Mouse (Mus musculus): ENCODE results near the gene Ubtd1. TPM values are rescaled to one million over a fixed set of nuclear protein-coding genes. Genes with fewer than 3 reads are reported as not detected.
A peak's percentile ranks its signal among the peaks of the same experiment; 100 is the strongest.

Gene Ubtd1
- total and polyA plus RNA-seq, 3 experiments = 9.1 to 15.5 TPM; not detected in 1

GRCm38 (mm10) chr19:42004258-42004657 is 22.7 kb downstream of the Ubtd1 start:
- TF ChIP-seq ELF1 (IDR thresholded peaks at IDR 0.05; ENCODE audit: low read depth, low read length) = no peak
- no peak for TF ChIP-seq USF1 (IDR thresholded peaks at IDR 0.05; ENCODE audit: low read depth, low read length)
- TF ChIP-seq TBP (IDR thresholded peaks at IDR 0.05; ENCODE audit: low read depth, low read length) = no peak
- no peak for TF ChIP-seq UBTF (IDR thresholded peaks at IDR 0.05; ENCODE audit: borderline replicate concordance, insufficient read depth, low read depth, low read length)
- TF ChIP-seq CHD2 (IDR thresholded peaks at IDR 0.05; ENCODE audit: low read length) = no peak
- TF ChIP-seq CHD1 (IDR thresholded peaks at IDR 0.05; ENCODE audit: low read depth, low read length) = no peak
- TF ChIP-seq JUND (IDR thresholded peaks at IDR 0.05; ENCODE audit: low read depth, low read length) = no peak
- no peak for TF ChIP-seq ZC3H11A (IDR thresholded peaks at IDR 0.05; ENCODE audit: low read depth, low read length)
- TF ChIP-seq NELFE (IDR thresholded peaks at IDR 0.05; ENCODE audit: low read depth, low read length) = no peak
- no peak for TF ChIP-seq GABPA (IDR thresholded peaks at IDR 0.05; ENCODE audit: low read depth, low read length)
- no peak for TF ChIP-seq MYB (IDR thresholded peaks at IDR 0.05; ENCODE audit: low read depth, low read length)
- no peak for TF ChIP-seq E2F4 (IDR thresholded peaks at IDR 0.05; ENCODE audit: borderline replicate concordance, low read depth, low read length)
- TF ChIP-seq SMC3 (IDR thresholded peaks at IDR 0.05; ENCODE audit: low read depth, low read length) = no peak
- peaks cover 2 to 13% of the 10 kb centered on the region in 2 experiments for H3K4me1 ChIP-seq (ENCODE audit: control insufficient read depth in 1 of 2, insufficient read depth in 2 of 2, low read length in 2 of 2)
- H3K27ac ChIP-seq (ENCODE audit: control insufficient read depth, low read depth, low read length) = no peak overlapping the region
- no peaks in the 10 kb centered on the region for H3K79me2 ChIP-seq (ENCODE audit: control insufficient read depth, insufficient read depth, low read length, poor library complexity)
- H3K27me3 ChIP-seq (ENCODE audit: control insufficient read depth in 1 of 2, insufficient read depth in 2 of 2, low read length in 2 of 2) = no peaks in the 10 kb centered on the region
- H3K36me3 ChIP-seq (ENCODE audit: control insufficient read depth in 1 of 2, insufficient read depth in 2 of 2, low read length in 2 of 2) = peaks cover 0 to 8% of the 10 kb centered on the region in 2 experiments; a peak in 2 of 4 replicates
- no peak for DNase-seq (ENCODE audit: low read depth, low spot score)
- no peak overlapping the region for H3K9ac ChIP-seq (ENCODE audit: control insufficient read depth, low read depth, low read length, poor library complexity, severe bottlenecking)
- H3K4me3 ChIP-seq (ENCODE audit: control insufficient read depth in 1 of 2, insufficient read depth in 1 of 2, low read depth in 2 of 2, low read length in 2 of 2) = no peak overlapping the region
- no peaks in the 10 kb centered on the region for H3K9me3 ChIP-seq (replicated peaks; ENCODE audit: insufficient read depth, low read length)

GRCm38 (mm10) chr19:42005616-42006015 is 24.1 kb downstream of the Ubtd1 start:
- TF ChIP-seq ZKSCAN1 (IDR thresholded peaks at IDR 0.05; ENCODE audit: low read depth, low read length) = no peak
- 0 out of 2 replicates have a peak, but pooled peaks have one; percentile 25 for TF ChIP-seq ELF1 (IDR thresholded peaks at IDR 0.05; ENCODE audit: low read depth, low read length)
- no peak overlapping the region for H3K4me3 ChIP-seq (ENCODE audit: control insufficient read depth in 1 of 2, insufficient read depth in 1 of 2, low read depth in 2 of 2, low read length in 2 of 2)

GRCm38 (mm10) chr19:42006568-42006967 is 25.0 kb downstream of the Ubtd1 start:
- peaks cover 2 to 13% of the 10 kb centered on the region in 2 experiments for H3K4me1 ChIP-seq (ENCODE audit: control insufficient read depth in 1 of 2, insufficient read depth in 2 of 2, low read length in 2 of 2)
- H3K4me3 ChIP-seq (ENCODE audit: control insufficient read depth in 1 of 2, insufficient read depth in 1 of 2, low read depth in 2 of 2, low read length in 2 of 2) = no peak overlapping the region
- H3K9ac ChIP-seq (ENCODE audit: control insufficient read depth, low read depth, low read length, poor library complexity, severe bottlenecking) = no peak overlapping the region
- no peaks in the 10 kb centered on the region for H3K9me3 ChIP-seq (replicated peaks; ENCODE audit: insufficient read depth, low read length)
- H3K27me3 ChIP-seq (ENCODE audit: control insufficient read depth in 1 of 2, insufficient read depth in 2 of 2, low read length in 2 of 2) = no peaks in the 10 kb centered on the region
- TF ChIP-seq CTCF (IDR thresholded peaks at IDR 0.05 in 2 of 3, conservative IDR thresholded peaks at IDR 0.05 in 1 of 3; ENCODE audit: control insufficient read depth in 1 of 3, insufficient read depth in 1 of 3, low read depth in 2 of 3, low read length in 3 of 3, poor library complexity in 1 of 3, severe bottlenecking in 1 of 3) (no peak), ZC3H11A (IDR thresholded peaks at IDR 0.05; ENCODE audit: low read depth, low read length) (no peak), MYB (IDR thresholded peaks at IDR 0.05; ENCODE audit: low read depth, low read length) (no peak), TBP (IDR thresholded peaks at IDR 0.05; ENCODE audit: low read depth, low read length) (no peak), EP300 (IDR thresholded peaks at IDR 0.05; ENCODE audit: low read depth in 1 of 2, low read length in 2 of 2) (no peak), GATA1 (IDR thresholded peaks at IDR 0.05; ENCODE audit: low read depth, low read length) (no peak), NRF1 (IDR thresholded peaks at IDR 0.05; ENCODE audit: insufficient read depth, low read depth, low read length, poor library complexity, severe bottlenecking) (no peak), MAZ (IDR thresholded peaks at IDR 0.05; ENCODE audit: low read depth, low read length) (no peak), UBTF (IDR thresholded peaks at IDR 0.05; ENCODE audit: borderline replicate concordance, insufficient read depth, low read depth, low read length) (no peak), GABPA (IDR thresholded peaks at IDR 0.05; ENCODE audit: low read depth, low read length) (no peak), ZNF384 (IDR thresholded peaks at IDR 0.05; ENCODE audit: low read depth, low read length) (no peak)
- H3K27ac ChIP-seq (ENCODE audit: control insufficient read depth, low read depth, low read length) = no peak overlapping the region
- peaks cover 0 to 8% of the 10 kb centered on the region in 2 experiments; a peak in 2 of 4 replicates for H3K36me3 ChIP-seq (ENCODE audit: control insufficient read depth in 1 of 2, insufficient read depth in 2 of 2, low read length in 2 of 2)
- no peak for DNase-seq (ENCODE audit: low read depth, low spot score)
- no peaks in the 10 kb centered on the region for H3K79me2 ChIP-seq (ENCODE audit: control insufficient read depth, insufficient read depth, low read length, poor library complexity)

More at GRCm38 (mm10) chr19:42005616-42006015, 24.1 kb downstream of the Ubtd1 start:
- Histone ChIP-seq H3K4me1 (ENCODE audit: control insufficient read depth in 1 of 2, insufficient read depth in 2 of 2, low read length in 2 of 2) (peaks cover 2 to 13% of the 10 kb centered on the region in 2 experiments), H3K27me3 (ENCODE audit: control insufficient read depth in 1 of 2, insufficient read depth in 2 of 2, low read length in 2 of 2) (no peaks in the 10 kb centered on the region), H3K9me3 (replicated peaks; ENCODE audit: insufficient read depth, low read length) (no peaks in the 10 kb centered on the region), H3K36me3 (ENCODE audit: control insufficient read depth in 1 of 2, insufficient read depth in 2 of 2, low read length in 2 of 2) (peaks cover 0 to 8% of the 10 kb centered on the region in 2 experiments; a peak in 2 of 4 replicates), H3K27ac (ENCODE audit: control insufficient read depth, low read depth, low read length) (no peak overlapping the region), H3K9ac (ENCODE audit: control insufficient read depth, low read depth, low read length, poor library complexity, severe bottlenecking) (no peak overlapping the region), H3K79me2 (ENCODE audit: control insufficient read depth, insufficient read depth, low read length, poor library complexity) (no peaks in the 10 kb centered on the region)
- peak; percentile 60 for DNase-seq (ENCODE audit: low read depth, low spot score)
